Mouse (Mus musculus): ENCODE measurements around the gene Ldlrad3. TPM values are rescaled to one million over a fixed set of nuclear protein-coding genes. Genes with fewer than 3 reads are reported as not detected.
A peak's percentile ranks its signal among the peaks of the same experiment; 100 is the strongest.

Ldlrad3 gene
- polyA plus RNA-seq, 1 experiment from 2014 or later = 11.7 TPM

DNA sequence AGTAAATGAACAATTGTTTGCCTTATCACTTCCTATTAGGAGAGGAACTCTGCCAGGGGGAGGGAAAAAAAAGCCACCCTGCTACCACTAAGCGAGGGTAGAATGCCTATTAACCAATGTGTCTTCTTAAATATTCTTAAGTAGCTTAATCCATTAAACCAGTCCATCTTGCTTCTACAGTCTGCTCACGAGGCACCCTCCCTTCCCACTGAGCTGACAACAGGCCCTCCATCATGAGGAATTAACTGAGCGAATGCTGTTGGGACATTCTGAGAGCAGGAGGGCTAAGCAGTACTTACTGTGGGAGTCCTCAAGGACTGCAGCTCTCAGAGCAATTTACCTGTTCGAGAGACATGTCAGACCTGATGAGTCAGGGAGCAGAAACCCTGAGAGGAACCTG lies 61.1 kb downstream of the Ldlrad3 start:
- ATAC-seq (replicated peaks; ENCODE audit: insufficient number of reproducible peaks, insufficient read depth, low FRiP score, low read depth) = no peak
- Histone ChIP-seq H3K27me3 (no peaks in the 10 kb centered on the region), H3K27ac (no peak overlapping the region), H3K4me1 (replicated peaks) (peaks cover 21% of the 10 kb centered on the region), H3K4me2 (no peak overlapping the region), H3K36me3 (no peaks in the 10 kb centered on the region), H3K9ac (no peak overlapping the region), H3K9me3 (replicated peaks) (no peaks in the 10 kb centered on the region), H3K4me3 (no peak overlapping the region)
- 67% methylated on average over 4 of the region's 4 CpGs for WGBS

DNA sequence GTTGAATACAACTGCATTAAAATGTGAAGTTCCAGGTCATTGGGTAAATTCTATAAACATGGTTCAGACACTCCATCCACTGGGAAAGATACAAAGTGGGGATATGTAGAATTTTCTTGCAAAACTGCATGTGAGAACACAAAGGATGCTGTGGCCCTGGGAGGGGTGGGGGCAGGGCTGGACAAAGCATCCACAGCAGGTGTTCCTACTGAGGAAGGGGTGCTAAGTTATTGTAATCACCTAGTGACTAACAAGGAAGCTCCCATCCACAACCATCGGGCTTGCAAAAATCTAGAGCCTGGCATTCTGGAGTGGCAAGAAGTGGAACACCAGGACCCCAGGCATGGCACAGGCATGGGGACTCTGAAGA lies 64.1 kb downstream of the Ldlrad3 start:
- Histone ChIP-seq H3K27me3 (no peaks in the 10 kb centered on the region), H3K9ac (no peak overlapping the region), H3K4me3 (no peak overlapping the region), H3K4me2 (no peak overlapping the region), H3K27ac (no peak overlapping the region), H3K4me1 (replicated peaks) (peaks cover 19% of the 10 kb centered on the region), H3K36me3 (no peaks in the 10 kb centered on the region), H3K9me3 (replicated peaks) (no peaks in the 10 kb centered on the region)
- ATAC-seq (replicated peaks; ENCODE audit: insufficient number of reproducible peaks, insufficient read depth, low FRiP score, low read depth) = no peak
- 64% methylated on average over 1 of the region's 1 CpGs for WGBS

DNA sequence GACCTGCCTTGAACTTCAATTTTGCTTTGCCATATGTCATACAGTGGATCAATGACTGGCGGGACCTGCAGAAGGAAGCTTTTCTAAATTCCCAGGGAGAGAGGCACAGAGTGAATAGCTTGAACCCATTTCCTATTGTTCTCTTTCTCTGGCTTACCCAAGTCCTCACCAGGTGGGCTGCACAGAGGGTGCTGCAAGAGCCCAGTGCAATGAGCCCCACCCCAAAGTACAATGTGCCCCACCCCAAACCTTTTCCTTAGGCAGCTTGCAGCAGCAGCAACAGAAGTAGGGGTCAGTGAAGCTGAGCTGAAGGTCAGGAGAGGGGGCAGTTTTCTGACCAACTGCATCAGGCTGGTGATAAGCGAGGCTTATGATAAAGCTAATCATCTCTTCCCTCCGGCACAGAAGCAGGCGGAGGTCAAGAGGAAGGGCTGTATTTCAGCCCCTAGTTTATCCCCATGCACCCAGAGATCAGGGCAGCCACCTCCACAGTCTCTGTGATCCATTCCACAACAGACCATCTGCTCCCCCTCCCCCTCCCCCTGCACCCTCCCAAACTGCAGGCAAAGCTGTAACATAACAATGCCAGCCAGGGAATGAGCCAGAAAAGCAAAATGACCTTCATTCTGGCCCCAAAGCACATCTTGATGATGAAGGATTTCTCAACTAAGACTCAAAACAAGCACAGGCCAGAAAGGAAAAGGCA lies 64.6 kb downstream of the Ldlrad3 start:
- Histone ChIP-seq H3K4me1 (replicated peaks) (peaks cover 22% of the 10 kb centered on the region), H3K27ac (no peak overlapping the region), H3K9ac (no peak overlapping the region), H3K27me3 (no peaks in the 10 kb centered on the region), H3K4me2 (no peak overlapping the region), H3K4me3 (no peak overlapping the region), H3K9me3 (replicated peaks) (no peaks in the 10 kb centered on the region), H3K36me3 (no peaks in the 10 kb centered on the region)
- no peak for ATAC-seq (replicated peaks; ENCODE audit: insufficient number of reproducible peaks, insufficient read depth, low FRiP score, low read depth)
- 56% methylated on average over 4 of the region's 4 CpGs for WGBS

DNA sequence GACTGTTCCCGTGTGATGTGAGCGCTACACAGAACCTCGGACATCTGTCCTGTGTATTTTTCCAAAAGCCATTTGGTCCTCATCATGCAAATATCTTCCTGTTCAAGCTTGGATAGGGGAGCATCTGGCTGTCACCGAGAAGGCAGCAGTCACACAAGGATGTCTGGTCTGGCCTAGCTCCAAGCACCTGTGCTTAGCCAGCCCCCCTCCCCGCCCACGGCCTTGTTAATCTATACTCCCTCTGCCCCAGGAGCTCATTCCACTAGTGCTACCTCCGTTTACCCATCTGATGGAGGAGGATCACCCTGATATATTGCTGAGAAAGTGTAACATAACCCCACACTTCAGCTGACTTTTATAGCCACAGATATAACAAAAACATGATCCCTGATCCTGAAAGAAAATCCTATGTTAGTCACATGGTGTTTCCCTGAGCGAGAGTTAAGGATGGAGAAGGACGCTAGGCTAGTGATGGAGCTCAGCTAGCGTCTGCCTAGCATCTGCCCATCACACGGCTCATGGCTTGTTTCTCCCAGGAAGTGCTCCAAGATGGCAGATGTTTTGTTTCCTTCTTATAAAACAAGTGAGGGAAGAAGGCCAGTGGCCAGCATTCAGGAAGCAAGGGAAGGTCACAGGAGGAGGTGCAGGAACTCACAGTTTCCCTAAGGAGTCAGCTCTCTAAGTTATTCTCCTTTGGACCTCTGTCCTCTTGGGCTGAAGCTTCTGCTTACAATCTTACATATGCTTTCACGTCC lies 66.3 kb downstream of the Ldlrad3 start:
- peaks cover 25% of the 10 kb centered on the region for H3K4me1 ChIP-seq (replicated peaks)
- no peak overlapping the region for H3K9ac ChIP-seq
- ATAC-seq (replicated peaks; ENCODE audit: insufficient number of reproducible peaks, insufficient read depth, low FRiP score, low read depth) = no peak
- no peak overlapping the region for H3K27ac ChIP-seq
- 65% methylated on average over 12 of the region's 12 CpGs for WGBS
- H3K36me3 ChIP-seq = no peaks in the 10 kb centered on the region
- H3K9me3 ChIP-seq (replicated peaks) = no peaks in the 10 kb centered on the region
- H3K4me2 ChIP-seq = no peak overlapping the region
- H3K4me3 ChIP-seq = no peak overlapping the region
- H3K27me3 ChIP-seq = no peaks in the 10 kb centered on the region

DNA sequence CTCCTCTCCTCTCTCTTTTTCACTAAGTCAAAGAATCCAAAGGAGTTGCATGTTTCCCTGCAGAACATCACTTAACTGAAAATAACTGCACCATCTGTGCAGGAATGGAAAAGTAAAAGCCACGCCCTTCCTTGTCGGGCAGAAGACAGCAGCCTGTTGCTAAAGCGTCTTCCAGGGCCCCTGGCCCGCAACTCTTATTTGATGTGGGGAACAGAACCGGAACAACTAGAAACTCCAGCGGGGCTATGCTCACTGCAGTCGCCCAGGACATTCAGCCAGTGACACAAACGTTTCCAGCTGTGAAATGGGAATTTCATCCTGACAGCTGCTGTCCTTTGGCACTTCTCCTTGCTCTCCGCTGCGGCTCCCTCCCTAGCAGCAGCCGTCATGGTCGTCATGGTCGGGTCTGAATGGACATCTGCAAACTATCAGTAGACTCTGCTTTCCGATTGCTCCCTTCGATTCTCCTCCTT lies 67.2 kb downstream of the Ldlrad3 start:
- Histone ChIP-seq H3K4me1 (replicated peaks) (peaks cover 25% of the 10 kb centered on the region), H3K27me3 (no peaks in the 10 kb centered on the region), H3K9ac (no peak overlapping the region), H3K4me3 (no peak overlapping the region), H3K4me2 (no peak overlapping the region), H3K9me3 (replicated peaks) (no peaks in the 10 kb centered on the region), H3K27ac (no peak overlapping the region), H3K36me3 (no peaks in the 10 kb centered on the region)
- no peak for ATAC-seq (replicated peaks; ENCODE audit: insufficient number of reproducible peaks, insufficient read depth, low FRiP score, low read depth)
- WGBS = 44% methylated on average over 15 of the region's 15 CpGs

DNA sequence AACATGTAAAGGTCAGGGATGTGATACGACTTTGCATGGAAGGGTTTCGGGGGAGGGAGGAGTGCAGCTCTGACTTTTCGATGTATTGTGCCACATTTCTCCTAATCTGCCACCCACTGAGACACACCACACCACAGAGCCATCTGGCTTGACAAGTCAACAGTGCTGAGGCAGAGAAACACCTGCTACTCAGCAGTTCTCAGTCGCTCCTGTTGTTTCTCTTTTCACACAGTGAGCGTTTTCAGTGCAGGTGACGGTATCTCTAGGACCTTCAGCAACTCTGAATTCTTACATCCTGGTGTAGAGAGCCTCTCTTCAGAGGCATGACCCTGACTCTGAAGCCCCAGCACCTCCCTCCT lies 68.8 kb downstream of the Ldlrad3 start:
- H3K4me1 ChIP-seq (replicated peaks) = peaks cover 38% of the 10 kb centered on the region

DNA sequence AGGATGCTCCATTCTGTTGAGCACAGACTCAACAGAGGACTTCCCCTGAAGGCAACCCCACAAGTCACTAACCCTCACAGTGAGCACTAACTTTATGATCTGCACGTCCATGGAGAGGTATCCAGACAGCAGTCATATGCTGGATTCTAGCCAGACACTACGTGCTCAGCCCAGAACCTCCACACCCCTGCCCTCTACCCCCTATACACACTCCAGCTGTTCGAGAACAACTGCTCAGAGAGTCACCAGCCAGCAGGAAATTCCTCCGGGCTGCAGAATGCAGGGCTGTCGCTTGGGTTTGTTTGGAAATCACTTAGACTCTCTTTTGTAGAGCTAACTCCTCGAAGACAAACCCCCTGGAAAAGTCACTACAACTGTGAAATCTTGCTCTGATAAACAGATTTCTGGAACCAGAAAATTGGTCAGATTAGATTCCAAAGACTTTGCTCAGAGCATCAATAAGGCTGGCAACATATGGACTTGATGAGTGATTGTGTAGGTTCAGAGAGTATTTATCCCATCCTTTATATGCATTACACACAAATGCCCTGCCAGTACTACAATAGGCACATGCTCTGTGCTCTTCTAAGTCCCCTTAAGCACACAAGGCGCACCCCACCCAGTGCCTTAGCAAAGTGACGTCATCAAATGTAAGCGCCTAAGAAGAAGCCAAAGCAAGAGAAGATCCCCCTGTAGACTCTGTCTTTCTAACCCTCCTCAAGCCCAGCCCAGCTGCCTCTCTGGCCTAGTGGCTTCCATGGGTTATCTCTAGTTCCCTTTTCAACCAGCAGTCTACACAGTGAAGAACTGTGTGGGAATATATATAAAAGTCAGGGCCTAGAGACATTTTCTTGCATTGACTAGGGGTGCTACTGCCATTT lies 69.4 kb downstream of the Ldlrad3 start:
- no peak; the same call in 1 of the 2 replicates for ATAC-seq (replicated peaks; ENCODE audit: insufficient number of reproducible peaks, insufficient read depth, low FRiP score, low read depth)
- no peaks in the 10 kb centered on the region for H3K27me3 ChIP-seq
- no peak overlapping the region for H3K9ac ChIP-seq
- H3K4me1 ChIP-seq (replicated peaks) = peaks cover 39% of the 10 kb centered on the region
- H3K4me3 ChIP-seq = no peak overlapping the region
- no peak overlapping the region for H3K27ac ChIP-seq
- WGBS = 46% methylated on average over 9 of the region's 9 CpGs
- no peaks in the 10 kb centered on the region for H3K36me3 ChIP-seq
- H3K9me3 ChIP-seq (replicated peaks) = no peaks in the 10 kb centered on the region
- no peak overlapping the region for H3K4me2 ChIP-seq

More for the DNA sequence above, 68.8 kb downstream of the Ldlrad3 start:
- Histone ChIP-seq H3K4me2 (no peak overlapping the region), H3K36me3 (no peaks in the 10 kb centered on the region), H3K27ac (peak overlapping the region; percentile 28; the same call in 1 of the 2 replicates), H3K9ac (no peak overlapping the region), H3K4me3 (no peak overlapping the region), H3K27me3 (no peaks in the 10 kb centered on the region), H3K9me3 (replicated peaks) (no peaks in the 10 kb centered on the region)
- no peak for ATAC-seq (replicated peaks; ENCODE audit: insufficient number of reproducible peaks, insufficient read depth, low FRiP score, low read depth)
- 47% methylated on average over 6 of the region's 6 CpGs for WGBS

DNA sequence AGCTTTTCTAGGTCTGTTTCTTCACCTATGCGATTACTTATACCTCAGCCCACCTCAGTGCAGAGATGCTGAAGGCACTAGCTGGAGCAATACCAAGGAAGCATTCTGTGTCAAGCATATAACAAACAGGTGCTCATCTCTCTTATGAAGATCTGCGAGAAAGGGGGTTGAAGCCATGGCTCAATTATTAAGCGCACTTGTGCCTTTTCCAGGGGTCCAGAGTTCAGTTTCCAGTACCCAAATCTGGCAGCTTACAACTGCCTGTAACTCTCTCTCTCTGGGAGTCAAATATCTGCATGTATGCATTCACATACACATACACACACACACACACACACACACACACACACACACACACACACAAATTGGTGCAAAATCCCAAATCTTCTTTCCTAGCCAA lies 72.4 kb downstream of the Ldlrad3 start:
- peaks cover 29% of the 10 kb centered on the region for H3K4me1 ChIP-seq (replicated peaks)
- H3K4me2 ChIP-seq = peak overlapping the region; percentile 22; the same call in 1 of the 2 replicates
- H3K4me3 ChIP-seq = no peak overlapping the region
- H3K9me3 ChIP-seq (replicated peaks) = no peaks in the 10 kb centered on the region
- no peaks in the 10 kb centered on the region for H3K27me3 ChIP-seq
- H3K36me3 ChIP-seq = no peaks in the 10 kb centered on the region
- no peak overlapping the region for H3K27ac ChIP-seq
- WGBS = 90% methylated on average over 3 of the region's 3 CpGs
- H3K9ac ChIP-seq = no peak overlapping the region
- no peak for ATAC-seq (replicated peaks; ENCODE audit: insufficient number of reproducible peaks, insufficient read depth, low FRiP score, low read depth)

DNA sequence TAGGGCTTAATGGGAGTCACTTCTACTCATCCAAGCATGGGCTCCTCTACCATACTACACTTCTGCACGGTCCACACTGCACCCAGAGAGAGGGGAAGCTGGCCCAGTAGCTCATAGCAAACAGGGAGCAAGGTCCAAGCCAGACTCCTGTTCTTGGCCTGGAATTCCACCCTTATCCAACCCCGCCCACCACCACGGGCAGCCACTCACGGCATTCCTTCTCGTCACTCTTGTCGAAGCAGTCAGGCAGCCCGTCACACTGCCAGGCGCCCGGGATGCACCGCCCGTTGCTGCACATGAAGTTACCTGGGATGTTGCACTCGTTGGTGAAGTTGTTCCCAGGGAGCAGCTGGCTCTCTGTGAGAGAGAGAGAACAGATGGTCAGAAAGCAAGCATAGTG lies 72.9 kb downstream of the Ldlrad3 start:
- H3K36me3 ChIP-seq = no peaks in the 10 kb centered on the region
- no peak overlapping the region for H3K4me3 ChIP-seq
- H3K27ac ChIP-seq = no peak overlapping the region
- no peak overlapping the region for H3K9ac ChIP-seq
- no peak for ATAC-seq (replicated peaks; ENCODE audit: insufficient number of reproducible peaks, insufficient read depth, low FRiP score, low read depth)
- no peaks in the 10 kb centered on the region for H3K9me3 ChIP-seq (replicated peaks)
- peak overlapping the region; percentile 22; the same call in 1 of the 2 replicates for H3K4me2 ChIP-seq
- H3K27me3 ChIP-seq = no peaks in the 10 kb centered on the region
- 43% methylated on average over 12 of the region's 12 CpGs for WGBS
- peaks cover 29% of the 10 kb centered on the region for H3K4me1 ChIP-seq (replicated peaks)

DNA sequence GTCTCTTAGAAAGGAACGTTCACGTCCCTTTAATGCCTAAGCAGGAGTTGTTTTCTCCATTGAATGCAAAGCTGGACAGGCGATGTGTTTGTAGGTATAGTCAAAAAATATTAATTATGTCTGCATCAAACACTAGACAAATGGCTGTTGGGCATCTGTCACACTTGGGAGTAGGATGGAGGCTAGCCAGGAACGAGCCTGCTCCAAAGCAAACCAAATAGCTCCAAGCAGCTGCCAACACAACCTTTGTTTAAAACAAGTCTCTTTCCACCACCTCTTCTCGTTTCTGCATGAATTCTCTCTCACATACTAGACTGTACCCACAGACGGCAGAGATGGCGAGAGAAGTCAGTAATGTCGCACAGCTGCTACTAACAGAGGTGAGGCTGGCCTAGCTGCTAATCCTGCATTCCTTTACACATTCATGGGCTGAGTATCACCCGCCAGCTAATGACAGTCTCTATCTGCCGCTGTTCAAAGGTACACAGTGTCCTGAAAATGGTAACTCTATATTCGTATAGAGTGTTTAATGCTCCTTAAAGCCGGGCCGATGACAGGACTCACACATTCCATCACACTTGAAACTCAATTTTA lies 74.2 kb downstream of the Ldlrad3 start:
- no peak for ATAC-seq (replicated peaks; ENCODE audit: insufficient number of reproducible peaks, insufficient read depth, low FRiP score, low read depth)
- Histone ChIP-seq H3K4me3 (no peak overlapping the region), H3K4me1 (replicated peaks) (peaks cover 22% of the 10 kb centered on the region), H3K36me3 (no peaks in the 10 kb centered on the region), H3K9me3 (replicated peaks) (no peaks in the 10 kb centered on the region), H3K27ac (no peak overlapping the region), H3K27me3 (no peaks in the 10 kb centered on the region), H3K9ac (no peak overlapping the region), H3K4me2 (no peak overlapping the region)
- WGBS = 57% methylated on average over 13 of the region's 13 CpGs

DNA sequence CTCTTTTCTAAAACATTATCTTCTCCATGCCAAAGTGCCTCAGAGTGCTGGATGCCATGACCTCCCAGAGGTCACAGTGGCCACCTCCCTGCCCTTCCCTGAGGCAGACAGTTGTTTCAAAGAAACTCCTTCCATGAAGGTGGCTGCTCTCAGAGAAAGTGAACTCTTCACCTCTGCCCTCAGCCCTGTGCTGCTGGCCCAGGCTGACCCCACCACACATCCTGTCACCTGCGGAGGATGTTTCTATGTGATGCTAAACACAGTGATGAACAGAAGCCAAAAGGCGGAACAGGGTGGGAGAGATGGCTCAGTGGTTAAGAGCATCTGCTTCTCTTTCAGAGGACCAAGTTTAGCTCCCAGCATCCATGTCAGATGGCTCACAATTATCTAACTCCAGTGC lies 75.9 kb downstream of the Ldlrad3 start:
- WGBS = 82% methylated on average over 2 of the region's 2 CpGs
- Histone ChIP-seq H3K36me3 (no peaks in the 10 kb centered on the region), H3K27me3 (no peaks in the 10 kb centered on the region), H3K4me3 (no peak overlapping the region), H3K9me3 (replicated peaks) (no peaks in the 10 kb centered on the region), H3K4me2 (no peak overlapping the region), H3K4me1 (replicated peaks) (peaks cover 18% of the 10 kb centered on the region), H3K27ac (no peak overlapping the region), H3K9ac (no peak overlapping the region)
- ATAC-seq (replicated peaks; ENCODE audit: insufficient number of reproducible peaks, insufficient read depth, low FRiP score, low read depth) = no peak

All from heart, embryonic 15.5 days (tissue).